Mouse (Mus musculus): ENCODE results near the gene Pcdh7. TPM values are rescaled to one million over a fixed set of nuclear protein-coding genes. Genes with fewer than 3 reads are reported as not detected.

Gene Pcdh7
- polyA plus RNA-seq, 1 experiment, result 7.8 TPM

DNA sequence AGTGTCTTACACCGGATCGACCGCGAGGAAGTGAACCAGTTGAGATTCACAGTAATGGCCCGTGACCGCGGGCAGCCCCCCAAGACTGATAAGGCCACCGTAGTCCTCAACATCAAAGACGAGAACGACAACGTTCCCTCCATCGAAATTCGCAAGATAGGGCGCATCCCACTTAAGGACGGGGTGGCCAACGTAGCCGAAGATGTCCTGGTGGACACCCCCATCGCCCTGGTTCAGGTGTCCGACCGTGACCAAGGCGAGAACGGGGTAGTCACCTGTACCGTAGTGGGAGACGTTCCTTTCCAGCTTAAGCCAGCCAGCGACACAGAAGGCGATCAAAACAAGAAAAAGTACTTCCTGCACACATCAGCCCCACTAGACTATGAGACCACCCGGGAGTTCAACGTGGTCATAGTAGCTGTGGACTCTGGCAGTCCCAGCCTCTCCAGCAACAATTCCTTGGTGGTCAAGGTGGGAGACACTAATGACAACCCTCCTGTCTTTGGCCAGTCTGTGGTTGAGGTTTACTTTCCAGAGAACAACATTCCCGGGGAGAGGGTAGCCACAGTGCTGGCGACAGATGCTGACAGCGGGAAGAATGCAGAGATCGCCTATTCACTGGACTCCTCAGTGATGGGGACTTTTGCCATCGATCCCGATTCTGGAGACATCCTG lies 2.6 kb downstream of the Pcdh7 start:
- H3K27me3 ChIP-seq (ENCODE audit: control insufficient read depth, insufficient read depth, low read length, poor library complexity, severe bottlenecking), result peaks cover 25% of the 10 kb centered on the region
- H3K36me3 ChIP-seq (ENCODE audit: control insufficient read depth, insufficient read depth, low read length, poor library complexity, severe bottlenecking), result no peaks in the 10 kb centered on the region
- no peak overlapping the region for H3K9ac ChIP-seq (ENCODE audit: low read depth, poor library complexity, severe bottlenecking)

GRCm38 (mm10) chr5:57721148-57721712 lies 3.5 kb downstream of the Pcdh7 start:
- Histone ChIP-seq H3K9me3 (replicated peaks; ENCODE audit: control insufficient read depth, insufficient read depth, low read length, poor library complexity, severe bottlenecking) (no peaks in the 10 kb centered on the region), H3K4me3 (ENCODE audit: low read depth, low read length) (no peak overlapping the region), H3K9ac (ENCODE audit: low read depth, poor library complexity, severe bottlenecking) (no peak overlapping the region), H3K36me3 (ENCODE audit: control insufficient read depth, insufficient read depth, low read length, poor library complexity, severe bottlenecking) (no peaks in the 10 kb centered on the region), H3K4me1 (ENCODE audit: control insufficient read depth, insufficient read depth, low read length) (no peaks in the 10 kb centered on the region), H3K27ac (ENCODE audit: insufficient read depth, low read length) (no peak overlapping the region), H3K27me3 (ENCODE audit: control insufficient read depth, insufficient read depth, low read length, poor library complexity, severe bottlenecking) (peaks cover 23% of the 10 kb centered on the region)
- TF ChIP-seq EP300 (IDR thresholded peaks at IDR 0.05; ENCODE audit: insufficient read depth, low read depth, low read length), result no peak
- TF ChIP-seq POLR2A (IDR thresholded peaks at IDR 0.05; ENCODE audit: insufficient read depth, low read length), result no peak
- no peak for TF ChIP-seq CTCF (IDR thresholded peaks at IDR 0.05; ENCODE audit: low read depth, low read length)

More for the DNA sequence above, 2.6 kb downstream of the Pcdh7 start:
- TF ChIP-seq CTCF (IDR thresholded peaks at IDR 0.05; ENCODE audit: low read depth, low read length), result no peak
- TF ChIP-seq EP300 (IDR thresholded peaks at IDR 0.05; ENCODE audit: insufficient read depth, low read depth, low read length), result no peak
- no peak for TF ChIP-seq POLR2A (IDR thresholded peaks at IDR 0.05; ENCODE audit: insufficient read depth, low read length)
- no peak overlapping the region for H3K4me3 ChIP-seq (ENCODE audit: low read depth, low read length)
- H3K27ac ChIP-seq (ENCODE audit: insufficient read depth, low read length), result no peak overlapping the region
- no peaks in the 10 kb centered on the region for H3K9me3 ChIP-seq (replicated peaks; ENCODE audit: control insufficient read depth, insufficient read depth, low read length, poor library complexity, severe bottlenecking)
- H3K4me1 ChIP-seq (ENCODE audit: control insufficient read depth, insufficient read depth, low read length), result no peaks in the 10 kb centered on the region

DNA sequence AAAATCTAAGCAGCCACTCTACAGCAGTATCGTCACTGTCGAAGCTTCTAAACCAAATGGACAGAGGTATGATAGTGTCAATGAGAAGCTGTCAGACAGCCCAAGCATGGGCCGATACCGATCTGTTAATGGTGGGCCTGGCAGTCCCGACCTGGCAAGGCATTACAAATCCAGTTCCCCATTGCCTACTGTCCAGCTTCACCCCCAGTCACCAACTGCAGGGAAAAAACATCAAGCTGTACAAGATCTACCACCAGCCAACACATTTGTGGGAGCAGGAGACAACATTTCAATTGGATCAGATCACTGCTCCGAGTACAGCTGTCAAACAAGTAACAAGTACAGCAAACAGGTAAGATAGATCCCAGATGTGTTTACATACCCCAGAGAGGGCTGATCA lies 4.2 kb downstream of the Pcdh7 start:
- H3K27ac ChIP-seq (ENCODE audit: insufficient read depth, low read length), result no peak overlapping the region
- no peaks in the 10 kb centered on the region for H3K36me3 ChIP-seq (ENCODE audit: control insufficient read depth, insufficient read depth, low read length, poor library complexity, severe bottlenecking)
- peaks cover 17% of the 10 kb centered on the region for H3K27me3 ChIP-seq (ENCODE audit: control insufficient read depth, insufficient read depth, low read length, poor library complexity, severe bottlenecking)
- no peaks in the 10 kb centered on the region for H3K4me1 ChIP-seq (ENCODE audit: control insufficient read depth, insufficient read depth, low read length)
- no peak overlapping the region for H3K9ac ChIP-seq (ENCODE audit: low read depth, poor library complexity, severe bottlenecking)
- H3K9me3 ChIP-seq (replicated peaks; ENCODE audit: control insufficient read depth, insufficient read depth, low read length, poor library complexity, severe bottlenecking), result no peaks in the 10 kb centered on the region
- TF ChIP-seq EP300 (IDR thresholded peaks at IDR 0.05; ENCODE audit: insufficient read depth, low read depth, low read length), result no peak
- H3K4me3 ChIP-seq (ENCODE audit: low read depth, low read length), result no peak overlapping the region

GRCm38 (mm10) chr5:57733451-57733850 lies 15.7 kb downstream of the Pcdh7 start:
- Histone ChIP-seq H3K9ac (ENCODE audit: low read depth, poor library complexity, severe bottlenecking) (no peak overlapping the region), H3K27ac (ENCODE audit: insufficient read depth, low read length) (no peak overlapping the region), H3K9me3 (replicated peaks; ENCODE audit: control insufficient read depth, insufficient read depth, low read length, poor library complexity, severe bottlenecking) (no peaks in the 10 kb centered on the region), H3K4me1 (ENCODE audit: control insufficient read depth, insufficient read depth, low read length) (peaks cover 1% of the 10 kb centered on the region), H3K4me3 (ENCODE audit: low read depth, low read length) (no peak overlapping the region), H3K36me3 (ENCODE audit: control insufficient read depth, insufficient read depth, low read length, poor library complexity, severe bottlenecking) (no peaks in the 10 kb centered on the region), H3K27me3 (ENCODE audit: control insufficient read depth, insufficient read depth, low read length, poor library complexity, severe bottlenecking) (peaks cover 15% of the 10 kb centered on the region)
- TF ChIP-seq POLR2A (IDR thresholded peaks at IDR 0.05; ENCODE audit: insufficient read depth, low read length), result no peak
- no peak for TF ChIP-seq CTCF (IDR thresholded peaks at IDR 0.05; ENCODE audit: low read depth, low read length)
- TF ChIP-seq EP300 (IDR thresholded peaks at IDR 0.05; ENCODE audit: insufficient read depth, low read depth, low read length), result no peak

- no peak overlapping the region for H3K9ac ChIP-seq (ENCODE audit: low read depth, poor library complexity, severe bottlenecking)
- peaks cover 1% of the 10 kb centered on the region for H3K4me1 ChIP-seq (ENCODE audit: control insufficient read depth, insufficient read depth, low read length)
- no peak overlapping the region for H3K27ac ChIP-seq (ENCODE audit: insufficient read depth, low read length)
- no peaks in the 10 kb centered on the region for H3K9me3 ChIP-seq (replicated peaks; ENCODE audit: control insufficient read depth, insufficient read depth, low read length, poor library complexity, severe bottlenecking)
- H3K36me3 ChIP-seq (ENCODE audit: control insufficient read depth, insufficient read depth, low read length, poor library complexity, severe bottlenecking), result no peaks in the 10 kb centered on the region
- H3K4me3 ChIP-seq (ENCODE audit: low read depth, low read length), result no peak overlapping the region
- TF ChIP-seq POLR2A (IDR thresholded peaks at IDR 0.05; ENCODE audit: insufficient read depth, low read length), result no peak
- no peak for TF ChIP-seq EP300 (IDR thresholded peaks at IDR 0.05; ENCODE audit: insufficient read depth, low read depth, low read length)
- TF ChIP-seq CTCF (IDR thresholded peaks at IDR 0.05; ENCODE audit: low read depth, low read length), result no peak
- peaks cover 15% of the 10 kb centered on the region for H3K27me3 ChIP-seq (ENCODE audit: control insufficient read depth, insufficient read depth, low read length, poor library complexity, severe bottlenecking)
These were observed 18.0 kb downstream of the Pcdh7 start for GRCm38 (mm10) chr5:57735723-57736122.

DNA sequence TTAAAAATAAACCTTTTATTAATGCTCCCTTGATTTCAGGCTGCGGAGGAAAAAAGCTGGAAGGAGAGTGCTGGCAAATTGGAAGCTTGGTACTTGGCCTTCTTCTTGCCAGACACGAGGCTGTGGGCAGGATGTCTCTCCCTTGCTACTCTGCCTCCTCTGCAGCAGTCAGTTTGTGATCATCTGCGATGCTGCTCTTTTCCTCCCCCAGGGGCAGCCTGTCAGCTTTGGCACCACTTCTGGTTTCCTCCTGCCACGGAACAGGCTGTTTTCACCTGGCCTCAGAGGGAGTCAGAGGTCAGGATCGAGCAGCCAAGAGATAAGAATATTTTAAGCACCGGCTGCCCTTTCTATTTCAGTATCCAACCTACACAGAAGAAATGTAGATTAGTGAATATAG lies 25.2 kb downstream of the Pcdh7 start:
- Histone ChIP-seq H3K27ac (ENCODE audit: insufficient read depth, low read length) (no peak overlapping the region), H3K9ac (ENCODE audit: low read depth, poor library complexity, severe bottlenecking) (no peak overlapping the region), H3K4me3 (ENCODE audit: low read depth, low read length) (no peak overlapping the region), H3K4me1 (ENCODE audit: control insufficient read depth, insufficient read depth, low read length) (no peaks in the 10 kb centered on the region), H3K9me3 (replicated peaks; ENCODE audit: control insufficient read depth, insufficient read depth, low read length, poor library complexity, severe bottlenecking) (no peaks in the 10 kb centered on the region), H3K36me3 (ENCODE audit: control insufficient read depth, insufficient read depth, low read length, poor library complexity, severe bottlenecking) (no peaks in the 10 kb centered on the region), H3K27me3 (ENCODE audit: control insufficient read depth, insufficient read depth, low read length, poor library complexity, severe bottlenecking) (no peaks in the 10 kb centered on the region; the same call in 1 of the 2 replicates)
- TF ChIP-seq CTCF (IDR thresholded peaks at IDR 0.05; ENCODE audit: low read depth, low read length) (no peak), POLR2A (IDR thresholded peaks at IDR 0.05; ENCODE audit: insufficient read depth, low read length) (no peak), EP300 (IDR thresholded peaks at IDR 0.05; ENCODE audit: insufficient read depth, low read depth, low read length) (no peak)

Data from ES-Bruce4 (cell line).